Mouse (Mus musculus): ENCODE results near the gene Zfp941.
A peak's percentile ranks its signal among the peaks of the same experiment; 100 is the strongest.

- peak; percentile 91 for TF ChIP-seq POLR2A (IDR thresholded peaks at IDR 0.05; ENCODE audit: low read depth, low read length)
- no peak for TF ChIP-seq ZNF384 (IDR thresholded peaks at IDR 0.05; ENCODE audit: low read depth, low read length)
- no peak for TF ChIP-seq ZKSCAN1 (IDR thresholded peaks at IDR 0.05; ENCODE audit: borderline replicate concordance, low read depth, low read length)
- TF ChIP-seq HCFC1 (IDR thresholded peaks at IDR 0.05; ENCODE audit: low read depth, low read length) = peak; percentile 69
- TF ChIP-seq NELFE (IDR thresholded peaks at IDR 0.05; ENCODE audit: low read depth, low read length) = peak; percentile 79
These were observed 35.0 kb upstream of the Zfp941 start, which contains the start of gene Ric8a for GRCm38 (mm10) chr7:140856785-140857549.

Measured in CH12.LX (cell line).